Mouse (Mus musculus): ENCODE data around the gene Slc29a3. TPM values are rescaled to one million over a fixed set of nuclear protein-coding genes. Genes with fewer than 3 reads are reported as not detected.
A peak's percentile ranks its signal among the peaks of the same experiment; 100 is the strongest.

Gene Slc29a3
- polyA plus RNA-seq, 1 experiment: 9.9 TPM

- Histone ChIP-seq H3K4me1 (ENCODE audit: control insufficient read depth, insufficient read depth, low read length) (peaks cover 39% of the 10 kb centered on the region), H3K27ac (ENCODE audit: insufficient read depth, low read length) (no peak overlapping the region), H3K27me3 (ENCODE audit: control insufficient read depth, insufficient read depth, low read length) (no peaks in the 10 kb centered on the region), H3K4me3 (replicated peaks; ENCODE audit: insufficient read depth, low read depth, low read length) (no peak overlapping the region)
- 7% methylated on average over 9 of the region's 9 CpGs for WGBS
- peak; percentile 73 to 86 for DNase-seq
- TF ChIP-seq POLR2A (IDR thresholded peaks at IDR 0.05; ENCODE audit: borderline replicate concordance, insufficient read depth, low read length) (no peak), CTCF (IDR thresholded peaks at IDR 0.05; ENCODE audit: borderline replicate concordance, insufficient read depth, low read depth, low read length) (peak; percentile 92)
Measured at GRCm38 (mm10) chr10:60779628-60780027, 27.0 kb upstream of the Slc29a3 start.

DNA sequence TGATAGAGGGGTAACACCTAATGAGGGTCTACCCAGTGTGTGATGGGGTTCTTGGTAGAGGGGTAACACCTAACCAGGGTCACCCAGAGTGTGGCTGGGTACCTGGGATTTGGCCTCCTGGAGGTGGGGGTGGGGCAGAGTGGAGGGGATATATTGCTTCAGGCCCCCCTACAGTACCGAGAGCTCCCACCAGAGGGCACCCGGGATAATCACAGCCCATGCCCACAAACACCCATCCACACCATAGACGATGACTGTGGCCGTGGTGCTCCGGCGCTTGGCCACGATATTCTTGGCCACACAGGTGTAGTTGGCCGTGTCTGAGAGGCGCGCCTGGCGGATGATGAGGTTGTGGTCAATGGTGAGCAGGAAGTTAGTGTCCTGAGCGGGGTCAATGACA, 25.9 kb upstream of the Slc29a3 start:
- H3K27me3 ChIP-seq (ENCODE audit: control insufficient read depth, insufficient read depth, low read length): no peaks in the 10 kb centered on the region
- 38% methylated on average over 12 of the region's 12 CpGs for WGBS
- TF ChIP-seq CTCF (IDR thresholded peaks at IDR 0.05; ENCODE audit: borderline replicate concordance, insufficient read depth, low read depth, low read length) (peak; percentile 58), POLR2A (IDR thresholded peaks at IDR 0.05; ENCODE audit: borderline replicate concordance, insufficient read depth, low read length) (no peak)
- H3K4me3 ChIP-seq (replicated peaks; ENCODE audit: insufficient read depth, low read depth, low read length): no peak overlapping the region
- no peak for DNase-seq
- peaks cover 33% of the 10 kb centered on the region for H3K4me1 ChIP-seq (ENCODE audit: control insufficient read depth, insufficient read depth, low read length)
- H3K27ac ChIP-seq (ENCODE audit: insufficient read depth, low read length): no peak overlapping the region

DNA sequence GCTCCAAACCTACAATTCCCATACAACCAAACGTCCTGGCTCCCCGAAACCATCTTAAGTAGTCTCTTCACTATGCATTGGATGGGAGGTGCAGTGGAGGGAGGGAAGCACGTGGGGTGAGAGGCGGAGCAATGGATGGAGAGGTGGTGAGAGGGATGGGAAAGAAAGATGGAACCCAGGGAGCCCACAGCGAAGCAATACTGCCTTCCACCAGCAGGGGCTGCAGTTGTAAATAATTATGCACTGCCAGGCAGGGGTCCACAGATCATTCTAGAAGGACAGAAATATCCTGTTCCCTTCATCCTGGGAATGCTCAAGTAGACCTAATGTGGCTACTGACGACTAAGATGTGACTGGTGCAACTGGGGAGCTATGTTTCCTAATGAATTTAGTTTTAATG, 22.9 kb upstream of the Slc29a3 start:
- WGBS: 62% methylated on average over 6 of the region's 6 CpGs
- TF ChIP-seq CTCF (IDR thresholded peaks at IDR 0.05; ENCODE audit: borderline replicate concordance, insufficient read depth, low read depth, low read length) (peak; percentile 50; the same call in 1 of the 2 replicates), POLR2A (IDR thresholded peaks at IDR 0.05; ENCODE audit: borderline replicate concordance, insufficient read depth, low read length) (no peak)
- Histone ChIP-seq H3K4me1 (ENCODE audit: control insufficient read depth, insufficient read depth, low read length) (peaks cover 21% of the 10 kb centered on the region), H3K27ac (ENCODE audit: insufficient read depth, low read length) (no peak overlapping the region), H3K27me3 (ENCODE audit: control insufficient read depth, insufficient read depth, low read length) (no peaks in the 10 kb centered on the region), H3K4me3 (replicated peaks; ENCODE audit: insufficient read depth, low read depth, low read length) (no peak overlapping the region)
- DNase-seq: no peak

GRCm38 (mm10) chr10:60774616-60775015, 22.0 kb upstream of the Slc29a3 start:
- Histone ChIP-seq H3K4me1 (ENCODE audit: control insufficient read depth, insufficient read depth, low read length) (peaks cover 14% of the 10 kb centered on the region), H3K4me3 (replicated peaks; ENCODE audit: insufficient read depth, low read depth, low read length) (no peak overlapping the region), H3K27me3 (ENCODE audit: control insufficient read depth, insufficient read depth, low read length) (no peaks in the 10 kb centered on the region), H3K27ac (ENCODE audit: insufficient read depth, low read length) (no peak overlapping the region)
- DNase-seq: no peak
- TF ChIP-seq POLR2A (IDR thresholded peaks at IDR 0.05; ENCODE audit: borderline replicate concordance, insufficient read depth, low read length) (no peak), CTCF (IDR thresholded peaks at IDR 0.05; ENCODE audit: borderline replicate concordance, insufficient read depth, low read depth, low read length) (no peak)
- WGBS: 79% methylated on average over 13 of the region's 13 CpGs

DNA sequence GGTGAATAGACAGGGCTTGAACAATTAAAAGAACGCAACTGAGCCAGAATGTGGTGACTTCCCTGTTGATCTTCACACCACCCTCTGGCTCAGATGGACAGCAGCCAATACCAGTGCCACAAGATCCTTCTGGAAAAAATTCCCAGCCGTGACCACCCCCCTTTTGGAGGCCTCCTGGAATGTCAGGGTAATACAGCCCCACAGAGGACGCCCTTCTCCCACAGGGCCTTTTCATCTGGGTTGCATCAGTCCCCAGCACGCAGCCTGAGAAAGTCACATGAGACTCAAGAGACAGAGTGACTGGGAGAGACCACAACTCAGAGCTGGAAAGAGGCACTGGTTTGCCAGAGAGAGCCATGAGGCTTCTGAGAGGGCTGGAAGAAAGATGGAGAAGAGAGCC, 18.3 kb upstream of the Slc29a3 start:
- H3K4me3 ChIP-seq (replicated peaks; ENCODE audit: insufficient read depth, low read depth, low read length): no peak overlapping the region
- TF ChIP-seq CTCF (IDR thresholded peaks at IDR 0.05; ENCODE audit: borderline replicate concordance, insufficient read depth, low read depth, low read length) (no peak), POLR2A (IDR thresholded peaks at IDR 0.05; ENCODE audit: borderline replicate concordance, insufficient read depth, low read length) (no peak)
- 31% methylated on average over 4 of the region's 4 CpGs for WGBS

GRCm38 (mm10) chr10:60768614-60769013, 16.0 kb upstream of the Slc29a3 start:
- Histone ChIP-seq H3K4me1 (ENCODE audit: control insufficient read depth, insufficient read depth, low read length) (peaks cover 5% of the 10 kb centered on the region), H3K27ac (ENCODE audit: insufficient read depth, low read length) (no peak overlapping the region), H3K27me3 (ENCODE audit: control insufficient read depth, insufficient read depth, low read length) (no peaks in the 10 kb centered on the region), H3K4me3 (replicated peaks; ENCODE audit: insufficient read depth, low read depth, low read length) (no peak overlapping the region)
- DNase-seq: no peak
- WGBS: 91% methylated on average over 7 of the region's 7 CpGs
- TF ChIP-seq POLR2A (IDR thresholded peaks at IDR 0.05; ENCODE audit: borderline replicate concordance, insufficient read depth, low read length) (no peak), CTCF (IDR thresholded peaks at IDR 0.05; ENCODE audit: borderline replicate concordance, insufficient read depth, low read depth, low read length) (no peak)

More for the DNA sequence above, 18.3 kb upstream of the Slc29a3 start:
- H3K27me3 ChIP-seq (ENCODE audit: control insufficient read depth, insufficient read depth, low read length): no peaks in the 10 kb centered on the region
- peaks cover 5% of the 10 kb centered on the region for H3K4me1 ChIP-seq (ENCODE audit: control insufficient read depth, insufficient read depth, low read length)
- DNase-seq: no peak
- H3K27ac ChIP-seq (ENCODE audit: insufficient read depth, low read length): no peak overlapping the region

DNA sequence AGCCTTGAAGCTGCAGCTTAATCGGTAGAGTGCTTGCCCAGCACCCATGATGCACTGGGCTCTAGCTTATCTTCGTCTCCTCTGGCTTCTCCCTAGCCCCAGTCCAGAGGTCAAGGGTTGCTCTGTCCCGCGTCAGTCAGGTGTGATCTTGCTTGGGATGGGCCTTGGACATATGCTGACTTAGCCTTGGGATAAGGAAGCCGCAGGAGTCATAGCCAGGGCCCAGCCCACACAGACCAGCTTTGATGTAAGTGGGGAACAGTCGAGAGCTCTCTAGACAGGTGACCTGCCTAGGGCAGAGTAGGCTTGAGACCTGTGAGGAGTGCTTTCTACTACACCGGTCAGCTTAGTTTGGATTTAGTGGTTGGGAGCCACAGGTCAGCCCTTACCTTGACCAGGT, 14.8 kb upstream of the Slc29a3 start:
- no peak for DNase-seq
- Histone ChIP-seq H3K27ac (ENCODE audit: insufficient read depth, low read length) (no peak overlapping the region), H3K4me1 (ENCODE audit: control insufficient read depth, insufficient read depth, low read length) (peaks cover 5% of the 10 kb centered on the region), H3K4me3 (replicated peaks; ENCODE audit: insufficient read depth, low read depth, low read length) (no peak overlapping the region), H3K27me3 (ENCODE audit: control insufficient read depth, insufficient read depth, low read length) (no peaks in the 10 kb centered on the region)
- no peak for TF ChIP-seq POLR2A (IDR thresholded peaks at IDR 0.05; ENCODE audit: borderline replicate concordance, insufficient read depth, low read length)
- TF ChIP-seq CTCF (IDR thresholded peaks at IDR 0.05; ENCODE audit: borderline replicate concordance, insufficient read depth, low read depth, low read length): no peak
- 86% methylated on average over 7 of the region's 7 CpGs for WGBS

GRCm38 (mm10) chr10:60762126-60762525, 9.5 kb upstream of the Slc29a3 start:
- Histone ChIP-seq H3K27me3 (ENCODE audit: control insufficient read depth, insufficient read depth, low read length) (no peaks in the 10 kb centered on the region), H3K4me1 (ENCODE audit: control insufficient read depth, insufficient read depth, low read length) (no peaks in the 10 kb centered on the region), H3K27ac (ENCODE audit: insufficient read depth, low read length) (no peak overlapping the region), H3K4me3 (replicated peaks; ENCODE audit: insufficient read depth, low read depth, low read length) (no peak overlapping the region)
- no peak for DNase-seq
- TF ChIP-seq CTCF (IDR thresholded peaks at IDR 0.05; ENCODE audit: borderline replicate concordance, insufficient read depth, low read depth, low read length) (no peak), POLR2A (IDR thresholded peaks at IDR 0.05; ENCODE audit: borderline replicate concordance, insufficient read depth, low read length) (no peak)
- WGBS: 13% methylated on average over 1 of the region's 1 CpGs
